Mouse (Mus musculus): ENCODE results near the gene Cdh24.

DNA sequence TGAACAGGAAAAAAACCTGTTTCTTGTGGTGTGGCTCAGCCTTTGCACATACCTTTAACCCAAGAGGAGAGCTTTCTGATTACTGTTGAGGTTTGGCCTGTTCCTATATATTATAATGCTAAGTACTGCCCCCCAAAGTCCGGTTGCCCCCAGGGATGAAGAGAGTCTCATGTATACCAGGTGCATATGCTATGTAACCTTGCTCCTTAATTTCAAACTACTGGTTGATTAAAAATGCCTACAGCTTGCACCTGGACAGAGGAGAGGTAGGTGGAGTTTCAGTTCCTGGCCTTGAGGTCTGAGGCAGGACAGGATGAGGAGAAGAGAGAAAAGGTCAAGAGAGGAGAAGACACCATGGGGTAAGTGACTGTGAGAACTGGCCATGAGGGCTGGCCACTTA is 20.0 kb downstream of the Cdh24 start, which contains the start of gene Psmb11:
- TF ChIP-seq CTCF (IDR thresholded peaks at IDR 0.05) (no peak), POLR2A (IDR thresholded peaks at IDR 0.05; ENCODE audit: insufficient read depth, low read depth, low read length) (no peak)
